Mouse (Mus musculus) kidney, adult 2 months (tissue): ENCODE measurements around the gene Wdr24.

Experiments
- CTCF ChIP-seq: fragments of 200-500 bp; conservative IDR thresholded peaks from 2 replicates; pipeline ENCODE4 v1.5.1; 2011; ENCODE audit warnings: low read depth, mild to moderate bottlenecking, control low read depth, low read length, moderate library complexity, mixed read lengths; ENCODE audit not compliant: insufficient read depth, insufficient read length
- POLR2A ChIP-seq: fragments of 200-500 bp; IDR thresholded peaks from one replicate; pipeline ENCODE4 v1.6.1; 2011; ENCODE audit warnings: low read depth, low read length, control low read depth

DNA sequence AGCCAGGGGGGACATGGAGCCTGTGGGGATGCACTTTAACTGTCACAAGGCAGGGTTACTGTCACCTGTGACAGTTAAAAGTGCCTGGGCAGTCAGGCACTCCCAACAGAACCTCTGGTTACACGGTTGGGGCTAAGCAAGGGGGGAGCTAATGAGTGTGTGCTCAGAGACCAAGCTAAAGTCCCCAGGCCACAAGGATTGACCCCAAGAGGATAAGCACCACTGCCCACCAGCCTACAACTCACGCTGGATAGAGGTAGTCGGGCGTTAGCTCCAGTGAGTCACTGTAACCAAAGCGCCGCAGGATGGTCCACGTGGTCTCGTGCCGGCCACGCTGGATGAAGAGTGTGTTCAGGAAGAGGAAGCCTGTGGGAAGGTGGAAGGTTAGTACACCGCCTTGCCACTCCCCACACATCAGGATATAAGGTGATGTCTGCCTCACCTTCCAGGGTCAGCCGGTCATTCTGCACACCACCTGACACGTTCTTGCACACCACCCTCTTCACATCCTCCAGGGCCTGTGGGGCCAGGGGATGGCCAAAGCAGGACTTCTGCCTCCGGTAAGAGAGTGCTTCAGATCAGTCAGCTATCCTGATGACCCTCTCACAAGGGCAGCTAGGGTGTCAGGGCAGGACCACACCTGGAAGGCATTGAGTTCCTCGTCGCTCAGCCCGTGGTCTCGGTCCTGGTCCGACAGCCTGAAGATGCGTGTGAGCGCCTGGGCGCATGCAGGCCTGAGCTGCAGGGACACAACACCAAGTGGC lies 17.9 kb downstream of the Wdr24 start, which contains the start of gene Gm20683:
- TF ChIP-seq CTCF (no peak), POLR2A (no peak)
